Mouse (Mus musculus) MEL (cell line): ENCODE measurements around the gene Pdgfc. TPM values are rescaled to one million over a fixed set of nuclear protein-coding genes. Genes with fewer than 3 reads are reported as not detected.

ENCODE experiments used
- DNase-seq: peaks from one replicate; pipeline ENCODE4 v3.0.0; 2011; ENCODE audit warnings: low read depth, low spot score
- H3K27ac ChIP-seq: 2 replicates; pipeline ENCODE4 v1.5.1; 2012; ENCODE audit warnings: low read depth, mild to moderate bottlenecking, control low read depth, low read length, moderate library complexity; ENCODE audit not compliant: control insufficient read depth
- H3K27me3 ChIP-seq, 2 experiments: fragments of 150-350 bp in 1 of 2; sonication (generic) in 1 of 2; 2 replicates each; pipeline ENCODE4 v1.6.1; 2012; ENCODE audit warnings: low read length in 2 of 2, mild to moderate bottlenecking in 2 of 2, improper control_type of control experiment in 1 of 2, moderate library complexity in 1 of 2; ENCODE audit not compliant: insufficient read depth in 2 of 2, control insufficient read depth in 1 of 2
- H3K36me3 ChIP-seq, 2 experiments: 2 replicates each; pipeline ENCODE4 v1.6.1; 2012 to 2014; ENCODE audit warnings: low read length in 2 of 2, improper control_type of control experiment in 1 of 2, inconsistent platforms in 1 of 2, mild to moderate bottlenecking in 1 of 2; ENCODE audit not compliant: insufficient read depth in 2 of 2, control insufficient read depth in 1 of 2
- H3K4me1 ChIP-seq, 2 experiments: fragments of 150-350 bp in 1 of 2; sonication (generic) in 1 of 2; 2 replicates each; pipeline ENCODE4 v1.6.1; 2012; ENCODE audit warnings: low read length in 2 of 2, improper control_type of control experiment in 1 of 2, mild to moderate bottlenecking in 1 of 2; ENCODE audit not compliant: insufficient read depth in 2 of 2, control insufficient read depth in 1 of 2
- H3K4me3 ChIP-seq, 2 experiments: fragments of 150-350 bp in 1 of 2; sonication (generic) in 1 of 2; 2 replicates each; pipeline ENCODE4 v1.5.1; 2012; ENCODE audit warnings: low read depth in 2 of 2, low read length in 2 of 2, mild to moderate bottlenecking in 2 of 2, moderate library complexity in 2 of 2, control low read depth in 1 of 2, improper control_type of control experiment in 1 of 2; ENCODE audit not compliant: control insufficient read depth in 1 of 2, insufficient read depth in 1 of 2
- H3K79me2 ChIP-seq: 2 replicates; pipeline ENCODE4 v1.6.1; 2012; ENCODE audit warnings: mild to moderate bottlenecking, low read length, moderate library complexity; ENCODE audit not compliant: control insufficient read depth, poor library complexity, insufficient read depth
- H3K9ac ChIP-seq: 2 replicates; pipeline ENCODE4 v1.6.1; 2012; ENCODE audit warnings: low read depth, mild to moderate bottlenecking, control low read depth, low read length, moderate library complexity; ENCODE audit not compliant: control insufficient read depth, poor library complexity, severe bottlenecking
- H3K9me3 ChIP-seq: fragments of 150-350 bp; sonication (generic); replicated peaks from 2 replicates; pipeline ENCODE4 v1.6.1; 2012; ENCODE audit warnings: mild to moderate bottlenecking, low read length, improper control_type of control experiment, moderate library complexity; ENCODE audit not compliant: insufficient read depth
- BHLHE40 ChIP-seq: IDR thresholded peaks from 2 replicates; pipeline ENCODE4 v1.6.1; 2012; ENCODE audit warnings: low read depth, mild to moderate bottlenecking, inconsistent platforms, low read length, improper control_type of control experiment, borderline replicate concordance
- CHD2 ChIP-seq: IDR thresholded peaks from 2 replicates; pipeline ENCODE4 v1.6.1; 2011; ENCODE audit warnings: low read length, improper control_type of control experiment
- E2F4 ChIP-seq: IDR thresholded peaks from 2 replicates; pipeline ENCODE4 v1.6.1; 2011; ENCODE audit warnings: low read depth, low read length, improper control_type of control experiment, borderline replicate concordance
- ELF1 ChIP-seq: IDR thresholded peaks from 2 replicates; pipeline ENCODE4 v1.6.1; 2014; ENCODE audit warnings: low read depth, mild to moderate bottlenecking, inconsistent platforms, low read length, improper control_type of control experiment, moderate library complexity
- ETS1 ChIP-seq: IDR thresholded peaks from 2 replicates; pipeline ENCODE4 v1.6.1; 2012; ENCODE audit warnings: low read depth, mild to moderate bottlenecking, inconsistent platforms, low read length, improper control_type of control experiment, moderate library complexity
- GABPA ChIP-seq: IDR thresholded peaks from 2 replicates; pipeline ENCODE4 v1.6.1; 2012; ENCODE audit warnings: low read depth, mild to moderate bottlenecking, inconsistent platforms, low read length, improper control_type of control experiment, moderate library complexity
- GATA1 ChIP-seq: IDR thresholded peaks from 2 replicates; pipeline ENCODE4 v1.6.1; 2011; ENCODE audit warnings: low read depth, low read length, improper control_type of control experiment
- HCFC1 ChIP-seq: IDR thresholded peaks from 2 replicates; pipeline ENCODE4 v1.6.1; 2012; ENCODE audit warnings: low read depth, mild to moderate bottlenecking, inconsistent platforms, low read length, improper control_type of control experiment, moderate library complexity
- JUND ChIP-seq: IDR thresholded peaks from 2 replicates; pipeline ENCODE4 v1.6.1; 2011; ENCODE audit warnings: low read depth, mild to moderate bottlenecking, improper control_type of control experiment, low read length
- KAT2A ChIP-seq: conservative IDR thresholded peaks from 2 replicates; pipeline ENCODE4 v1.6.1; 2012; ENCODE audit warnings: low read depth, low read length, improper control_type of control experiment, inconsistent platforms
- MAX ChIP-seq: IDR thresholded peaks from 2 replicates; pipeline ENCODE4 v1.6.1; 2011; ENCODE audit warnings: low read length, improper control_type of control experiment
- MAZ ChIP-seq: IDR thresholded peaks from 2 replicates; pipeline ENCODE4 v1.6.1; 2012; ENCODE audit warnings: low read depth, mild to moderate bottlenecking, inconsistent platforms, low read length, improper control_type of control experiment
- MXI1 ChIP-seq: IDR thresholded peaks from 2 replicates; pipeline ENCODE4 v1.6.1; 2011; ENCODE audit warnings: mild to moderate bottlenecking, low read depth, low read length, improper control_type of control experiment
- MYC ChIP-seq: IDR thresholded peaks from 2 replicates; pipeline ENCODE4 v1.6.1; 2011; ENCODE audit warnings: low read depth, mild to moderate bottlenecking, low read length, improper control_type of control experiment, moderate library complexity
- NRF1 ChIP-seq: IDR thresholded peaks from 2 replicates; pipeline ENCODE4 v1.6.1; 2014; ENCODE audit warnings: low read depth, mild to moderate bottlenecking, inconsistent platforms, low read length, improper control_type of control experiment, moderate library complexity; ENCODE audit not compliant: poor library complexity, insufficient read depth, severe bottlenecking
- POLR2A ChIP-seq, 2 experiments: IDR thresholded peaks; 2 replicates each; pipeline ENCODE4 v1.6.1; 2011 to 2012; ENCODE audit warnings: low read length in 2 of 2, mild to moderate bottlenecking in 2 of 2, control low read depth in 1 of 2, improper control_type of control experiment in 1 of 2, low read depth in 1 of 2, moderate library complexity in 1 of 2; ENCODE audit not compliant: control insufficient read depth in 1 of 2, insufficient read depth in 1 of 2, poor library complexity in 1 of 2
- RAD21 ChIP-seq: IDR thresholded peaks from 2 replicates; pipeline ENCODE4 v1.6.1; 2011; ENCODE audit warnings: mild to moderate bottlenecking, low read depth, low read length, improper control_type of control experiment
- TAL1 ChIP-seq: IDR thresholded peaks from 2 replicates; pipeline ENCODE4 v1.6.1; 2012; ENCODE audit warnings: mild to moderate bottlenecking, inconsistent platforms, low read length, moderate library complexity, mixed read lengths
- TBP ChIP-seq: IDR thresholded peaks from 2 replicates; pipeline ENCODE4 v1.8.0; 2011; ENCODE audit warnings: low read depth, low read length, improper control_type of control experiment
- USF2 ChIP-seq, 2 experiments: IDR thresholded peaks; 2 replicates each; pipeline ENCODE4 v1.6.1; 2011 to 2012; ENCODE audit warnings: improper control_type of control experiment in 2 of 2, low read length in 2 of 2, borderline replicate concordance in 1 of 2, inconsistent platforms in 1 of 2, low read depth in 1 of 2, mild to moderate bottlenecking in 1 of 2; ENCODE audit not compliant: insufficient read depth in 1 of 2
- ZC3H11A ChIP-seq: IDR thresholded peaks from 2 replicates; pipeline ENCODE4 v1.6.1; 2012; ENCODE audit warnings: low read depth, mild to moderate bottlenecking, inconsistent platforms, low read length, improper control_type of control experiment
- ZMIZ1 ChIP-seq: IDR thresholded peaks from 2 replicates; pipeline ENCODE4 v1.6.1; 2012; ENCODE audit warnings: low read depth, mild to moderate bottlenecking, inconsistent platforms, low read length, improper control_type of control experiment, moderate library complexity
- polyA plus RNA-seq, 2 experiments: library from polyadenylated mRNA; stranded (reverse) in 1 of 2; unstranded in 1 of 2; fragments of >175 nt in 1 of 2; fragments of >200 nt in 1 of 2; gene quantifications; 2 replicates each; pipeline versions ENCODE4 v1.2.1 to v1.2.4; 2012; ENCODE audit warnings: low replicate concordance in 2 of 2, low read depth in 1 of 2; ENCODE audit not compliant: insufficient read length in 2 of 2, insufficient read depth in 1 of 2, missing spikeins in 1 of 2
- total RNA-seq: library from RNA; depleted of rRNA; stranded (reverse); fragments of 300-350 nt; gene quantifications from 2 replicates; pipeline ENCODE4 v1.2.3, GENCODE M21; 2012

Pdgfc gene
- total and polyA plus RNA-seq, 3 experiments, result not detected

DNA sequence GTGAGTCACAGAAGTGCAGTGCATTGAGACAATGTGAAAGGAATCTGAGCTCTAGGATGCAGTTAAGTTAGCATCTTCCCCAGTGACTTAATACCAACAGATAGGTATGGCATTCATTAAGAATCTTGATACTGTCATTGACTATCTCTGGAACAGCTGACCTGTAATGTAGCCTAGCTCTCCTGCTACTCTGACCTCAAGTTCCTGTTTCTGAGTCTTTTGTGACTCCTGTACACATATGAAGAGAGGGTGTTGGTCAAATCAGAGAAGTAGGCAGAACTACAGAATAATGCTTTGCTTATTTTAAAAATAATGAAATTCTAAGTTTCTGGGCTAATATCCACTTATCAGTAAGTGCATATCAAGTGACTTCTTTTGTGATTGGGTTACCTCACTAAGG, 17.9 kb downstream of the Pdgfc start:
- no peaks in the 10 kb centered on the region for H3K9me3 ChIP-seq
- H3K4me1 ChIP-seq, result no peaks in the 10 kb centered on the region
- H3K79me2 ChIP-seq, result no peaks in the 10 kb centered on the region
- no peaks in the 10 kb centered on the region for H3K36me3 ChIP-seq
- no peaks in the 10 kb centered on the region for H3K27me3 ChIP-seq
- DNase-seq, result no peak
- no peak overlapping the region for H3K4me3 ChIP-seq
- H3K27ac ChIP-seq, result no peak overlapping the region
- TF ChIP-seq MXI1 (no peak), MAZ (no peak), ELF1 (no peak), TBP (no peak), GABPA (no peak), POLR2A (IDR thresholded peaks at IDR 0.05; ENCODE audit: control insufficient read depth in 1 of 2, insufficient read depth in 1 of 2, low read depth in 1 of 2, low read length in 2 of 2, poor library complexity in 1 of 2) (no peak), CHD2 (no peak), E2F4 (no peak), JUND (no peak), TAL1 (no peak), ZC3H11A (no peak), KAT2A (no peak), MYC (no peak)
- H3K9ac ChIP-seq, result no peak overlapping the region

DNA sequence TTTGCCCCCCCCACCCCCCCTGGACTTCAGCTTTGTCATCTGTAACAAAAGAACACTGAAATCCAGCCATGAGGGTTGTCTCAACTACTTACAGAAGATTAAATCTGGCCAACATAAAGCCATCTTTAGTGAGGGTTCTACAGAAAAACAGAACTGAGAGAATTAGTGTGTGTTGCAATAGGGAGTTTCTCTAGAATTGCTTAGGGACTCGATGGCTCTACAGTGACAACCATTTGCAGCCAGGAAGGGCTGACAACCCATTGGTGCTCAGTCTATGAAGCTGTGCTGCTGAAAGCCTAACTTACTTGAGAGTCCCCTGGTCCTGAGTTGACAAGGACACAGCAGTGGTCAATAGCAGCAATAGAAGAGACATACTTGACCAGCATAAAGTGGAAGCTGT, 21.5 kb downstream of the Pdgfc start:
- Histone ChIP-seq H3K4me1 (no peaks in the 10 kb centered on the region), H3K27me3 (no peaks in the 10 kb centered on the region), H3K36me3 (no peaks in the 10 kb centered on the region), H3K9me3 (no peaks in the 10 kb centered on the region), H3K4me3 (no peak overlapping the region), H3K27ac (no peak overlapping the region), H3K9ac (no peak overlapping the region), H3K79me2 (no peaks in the 10 kb centered on the region)
- DNase-seq, result no peak
- TF ChIP-seq KAT2A (no peak), MAX (no peak), MAZ (no peak), NRF1 (no peak), ZMIZ1 (no peak), HCFC1 (no peak), BHLHE40 (no peak), GATA1 (no peak), RAD21 (no peak), MYC (no peak), ETS1 (no peak), USF2 (IDR thresholded peaks at IDR 0.05; ENCODE audit: borderline replicate concordance in 1 of 2, insufficient read depth in 1 of 2, low read depth in 1 of 2, low read length in 2 of 2) (no peak), E2F4 (no peak), TAL1 (no peak)
